Mouse (Mus musculus) E14TG2a.4 (cell line): ENCODE results near the gene Tmem184b.

Experiments
- H3K27me3 ChIP-seq: 2 replicates; pipeline ENCODE4 v1.6.1; 2014; ENCODE audit warnings: low read length, control low read depth; ENCODE audit not compliant: insufficient read depth
- H3K36me3 ChIP-seq: 2 replicates; pipeline ENCODE4 v1.6.1; 2014; ENCODE audit warnings: low read length, control low read depth; ENCODE audit not compliant: insufficient read depth
- H3K4me1 ChIP-seq: replicated peaks from 2 replicates; pipeline ENCODE4 v1.6.1; 2014; ENCODE audit warnings: low read depth, low read length, control low read depth
- H3K4me3 ChIP-seq: replicated peaks from 2 replicates; pipeline ENCODE4 v1.5.1; 2014; ENCODE audit warnings: mild to moderate bottlenecking, low read length
- H3K9me3 ChIP-seq: 2 replicates; pipeline ENCODE4 v1.6.1; 2014; ENCODE audit warnings: low read length, control low read depth
- CTCF ChIP-seq: conservative IDR thresholded peaks from 2 replicates; pipeline ENCODE4 v1.5.1; 2014; ENCODE audit warnings: low read length
- NANOG ChIP-seq: IDR thresholded peaks from 2 replicates; pipeline ENCODE4 v1.6.1; 2014; ENCODE audit warnings: borderline replicate concordance, low read length, mixed read lengths
- POU5F1 ChIP-seq: IDR thresholded peaks from 2 replicates; pipeline ENCODE4 v1.6.1; 2014; ENCODE audit warnings: low read length, borderline replicate concordance

Gene Tmem184b

GRCm38 (mm10) chr15:79399231-79400052, 3.9 kb downstream of the Tmem184b start:
- Histone ChIP-seq H3K9me3 (no peaks in the 10 kb centered on the region), H3K4me3 (peak overlapping the region; percentile 98), H3K27me3 (peaks cover 9% of the 10 kb centered on the region), H3K36me3 (peaks cover 29% of the 10 kb centered on the region), H3K4me1 (peaks cover 92% of the 10 kb centered on the region)
- TF ChIP-seq POU5F1 (no peak), NANOG (no peak), CTCF (no peak)

GRCm38 (mm10) chr15:79396736-79397135, 6.6 kb downstream of the Tmem184b start:
- Histone ChIP-seq H3K9me3 (no peaks in the 10 kb centered on the region), H3K36me3 (peaks cover 52% of the 10 kb centered on the region), H3K4me1 (peaks cover 99% of the 10 kb centered on the region), H3K27me3 (no peaks in the 10 kb centered on the region), H3K4me3 (peak overlapping the region; percentile 63)
- no peak for TF ChIP-seq NANOG
- TF ChIP-seq CTCF = peak; percentile 76

- H3K4me1 ChIP-seq = peaks cover 99% of the 10 kb centered on the region
- no peak for TF ChIP-seq POU5F1
- TF ChIP-seq NANOG = no peak
- TF ChIP-seq CTCF = no peak
- H3K9me3 ChIP-seq = no peaks in the 10 kb centered on the region
- H3K36me3 ChIP-seq = peaks cover 57% of the 10 kb centered on the region
- peak overlapping the region; percentile 63; the same call in 1 of the 2 replicates for H3K4me3 ChIP-seq
- no peaks in the 10 kb centered on the region for H3K27me3 ChIP-seq
Measured at GRCm38 (mm10) chr15:79395281-79395680, 8.1 kb downstream of the Tmem184b start.

DNA sequence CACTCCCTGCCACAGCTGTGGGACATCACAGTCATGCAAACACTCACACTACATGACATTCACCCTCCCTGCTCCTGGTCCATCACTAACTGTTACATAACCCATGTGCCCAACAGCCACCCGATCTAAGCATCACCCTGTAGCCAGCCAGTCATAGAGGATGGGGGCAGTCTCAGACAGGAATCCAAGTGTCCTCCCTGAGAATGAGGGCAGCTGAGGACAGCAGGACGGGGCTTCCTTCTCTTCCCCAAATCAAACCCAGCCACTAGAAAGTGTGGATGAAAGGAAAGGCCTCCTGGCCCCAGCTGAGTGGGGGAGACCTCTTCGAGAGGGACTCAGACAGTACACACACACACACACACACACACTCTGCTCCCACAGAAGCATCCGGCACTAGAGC, 8.5 kb downstream of the Tmem184b start:
- H3K4me3 ChIP-seq = no peak overlapping the region
- TF ChIP-seq POU5F1 (no peak), CTCF (no peak), NANOG (no peak)

GRCm38 (mm10) chr15:79393101-79393500, 10.3 kb downstream of the Tmem184b start:
- TF ChIP-seq POU5F1 = no peak
- no peak for TF ChIP-seq CTCF
- TF ChIP-seq NANOG = no peak
- Histone ChIP-seq H3K27me3 (no peaks in the 10 kb centered on the region), H3K36me3 (peaks cover 68% of the 10 kb centered on the region), H3K4me3 (peak overlapping the region; percentile 29; the same call in 1 of the 2 replicates), H3K4me1 (peaks cover 94% of the 10 kb centered on the region), H3K9me3 (no peaks in the 10 kb centered on the region)

More for the DNA sequence above, 8.5 kb downstream of the Tmem184b start:
- H3K9me3 ChIP-seq = no peaks in the 10 kb centered on the region
- no peaks in the 10 kb centered on the region for H3K27me3 ChIP-seq
- H3K36me3 ChIP-seq = peaks cover 59% of the 10 kb centered on the region
- peaks cover 99% of the 10 kb centered on the region for H3K4me1 ChIP-seq

DNA sequence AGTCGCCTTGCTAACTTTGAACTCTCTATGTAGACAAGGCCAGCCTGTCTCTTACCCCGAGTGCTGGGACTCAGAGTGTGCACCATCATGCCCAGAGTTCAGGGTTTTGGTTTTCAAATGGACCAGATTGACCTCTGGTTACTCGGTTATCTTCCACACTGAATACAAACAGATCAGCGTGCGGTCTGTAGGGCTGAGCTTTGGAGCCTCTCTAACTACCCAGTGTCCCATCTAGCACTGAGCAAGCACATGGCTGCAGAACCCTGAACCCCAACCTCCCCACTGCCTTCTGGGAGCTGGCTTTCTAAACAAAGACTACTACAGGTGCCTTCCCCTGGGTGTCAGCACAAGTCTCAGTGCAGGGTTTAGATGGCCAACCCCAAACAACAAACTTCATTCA, 10.8 kb downstream of the Tmem184b start:
- no peak for TF ChIP-seq POU5F1
- TF ChIP-seq CTCF = no peak
- TF ChIP-seq NANOG = no peak
- H3K4me1 ChIP-seq = peaks cover 93% of the 10 kb centered on the region
- peak overlapping the region; percentile 29; the same call in 1 of the 2 replicates for H3K4me3 ChIP-seq
- H3K36me3 ChIP-seq = peaks cover 70% of the 10 kb centered on the region
- H3K27me3 ChIP-seq = no peaks in the 10 kb centered on the region
- H3K9me3 ChIP-seq = no peaks in the 10 kb centered on the region

- TF ChIP-seq NANOG = no peak
- no peak for TF ChIP-seq POU5F1
- TF ChIP-seq CTCF = no peak
Measured at GRCm38 (mm10) chr15:79391447-79392093, 11.8 kb downstream of the Tmem184b start.

DNA sequence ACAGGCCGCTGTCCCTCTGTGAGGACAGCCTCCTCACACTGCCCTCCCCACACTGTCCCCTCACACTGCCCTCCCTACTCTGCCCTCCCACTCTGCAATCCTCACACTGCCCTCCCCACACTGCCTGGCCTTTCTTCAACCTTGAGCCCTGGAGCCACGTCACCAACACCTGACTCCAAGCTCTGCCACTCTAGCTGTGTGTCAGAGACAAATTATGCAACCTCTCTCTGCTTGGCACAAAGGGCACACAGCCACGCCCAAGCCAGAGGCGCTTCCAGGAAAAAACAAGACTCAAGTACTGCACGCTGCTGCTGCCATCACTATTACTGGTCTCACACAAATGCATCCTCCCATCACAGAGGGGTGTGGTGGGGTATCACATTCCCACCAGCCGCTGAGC, 12.9 kb downstream of the Tmem184b start:
- no peak overlapping the region for H3K4me3 ChIP-seq
- no peaks in the 10 kb centered on the region for H3K9me3 ChIP-seq
- H3K27me3 ChIP-seq = no peaks in the 10 kb centered on the region
- peaks cover 79% of the 10 kb centered on the region for H3K4me1 ChIP-seq
- no peak for TF ChIP-seq CTCF
- no peak for TF ChIP-seq POU5F1
- H3K36me3 ChIP-seq = peaks cover 70% of the 10 kb centered on the region

More at GRCm38 (mm10) chr15:79391447-79392093, 11.8 kb downstream of the Tmem184b start:
- Histone ChIP-seq H3K4me1 (peaks cover 90% of the 10 kb centered on the region), H3K36me3 (peaks cover 70% of the 10 kb centered on the region), H3K27me3 (no peaks in the 10 kb centered on the region), H3K9me3 (no peaks in the 10 kb centered on the region), H3K4me3 (no peak overlapping the region)
